Mouse (Mus musculus): Measurements from ENCODE around the gene Gm47955. TPM values are rescaled to one million over a fixed set of nuclear protein-coding genes. Genes with fewer than 3 reads are reported as not detected.
"Not testable (repeated sequence)": the region's sequence is repeated elsewhere in the genome, so short reads cannot be mapped to it uniquely, and the experiment has no call there.

Gene Gm47955
- polyA plus RNA-seq, 1 experiment from 2014 or later: not detected

DNA sequence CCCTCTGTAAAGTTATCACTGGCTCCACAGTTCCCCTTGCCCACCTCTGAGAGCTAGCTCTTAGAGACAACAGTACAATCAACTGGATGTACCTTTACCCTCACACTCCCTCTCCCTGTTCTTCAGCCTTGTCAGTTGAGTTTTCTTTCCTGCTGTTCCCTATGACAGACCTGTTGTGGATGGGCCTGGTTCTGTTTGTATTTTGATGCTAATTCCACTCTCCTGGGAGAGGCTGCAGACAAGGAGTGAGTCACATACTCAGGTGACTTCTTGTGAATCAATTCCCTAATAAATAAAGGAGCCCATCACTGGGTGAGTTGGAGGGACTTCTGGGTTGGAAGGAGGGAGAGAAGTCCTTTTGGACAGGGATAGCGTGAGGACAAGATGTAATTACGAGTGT is 11.5 kb upstream of the Gm47955 start:
- H3K4me3 ChIP-seq (ENCODE audit: low read length): no peak overlapping the region
- no peaks in the 10 kb centered on the region for H3K4me1 ChIP-seq (ENCODE audit: insufficient read depth, low read length)
- no peaks in the 10 kb centered on the region for H3K36me3 ChIP-seq (ENCODE audit: insufficient read depth, low read length)
- no peak for ATAC-seq (ENCODE audit: low FRiP score, low TSS enrichment)
- H3K4me2 ChIP-seq (replicated peaks; ENCODE audit: low read depth, low read length): no peak overlapping the region
- no peaks in the 10 kb centered on the region for H3K27me3 ChIP-seq (ENCODE audit: insufficient read depth, low read length)
- WGBS: 88% methylated on average over 2 of the region's 2 CpGs
- no peak overlapping the region for H3K9ac ChIP-seq (replicated peaks; ENCODE audit: low read length)
- H3K27ac ChIP-seq (ENCODE audit: low read length): no peak overlapping the region
- no peaks in the 10 kb centered on the region for H3K9me3 ChIP-seq (ENCODE audit: low read length)

DNA sequence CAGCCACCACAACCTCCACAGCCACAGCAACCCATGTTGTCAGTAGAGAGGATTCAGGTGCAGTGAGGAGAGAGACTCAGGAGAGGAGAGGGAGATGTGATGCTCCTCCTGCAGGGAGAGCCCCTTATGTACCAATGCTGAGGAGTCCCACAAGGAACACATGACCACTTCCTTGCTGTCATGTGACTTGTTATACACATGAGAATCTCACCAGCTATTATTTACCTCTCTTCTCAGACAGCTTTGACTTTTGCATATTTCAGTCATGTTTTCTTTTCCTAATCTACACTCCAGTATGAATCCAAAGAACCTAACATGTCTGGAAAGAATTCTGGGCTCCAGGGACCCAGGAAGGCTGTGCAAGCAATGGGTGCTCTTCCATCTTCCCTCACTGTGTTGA is 4.2 kb upstream of the Gm47955 start, which contains the start of gene Gm7544:
Gm7544 (minus strand) TSS at position 101 of the 400 bp plus-strand sequence.
- not testable (repeated sequence) for H3K4me3 ChIP-seq (ENCODE audit: low read length); H3K4me2 ChIP-seq (replicated peaks; ENCODE audit: low read depth, low read length); H3K27me3 ChIP-seq (ENCODE audit: insufficient read depth, low read length); ATAC-seq (ENCODE audit: low FRiP score, low TSS enrichment); H3K9ac ChIP-seq (replicated peaks; ENCODE audit: low read length); H3K27ac ChIP-seq (ENCODE audit: low read length); H3K4me1 ChIP-seq (ENCODE audit: insufficient read depth, low read length); H3K36me3 ChIP-seq (ENCODE audit: insufficient read depth, low read length); H3K9me3 ChIP-seq (ENCODE audit: low read length)

DNA sequence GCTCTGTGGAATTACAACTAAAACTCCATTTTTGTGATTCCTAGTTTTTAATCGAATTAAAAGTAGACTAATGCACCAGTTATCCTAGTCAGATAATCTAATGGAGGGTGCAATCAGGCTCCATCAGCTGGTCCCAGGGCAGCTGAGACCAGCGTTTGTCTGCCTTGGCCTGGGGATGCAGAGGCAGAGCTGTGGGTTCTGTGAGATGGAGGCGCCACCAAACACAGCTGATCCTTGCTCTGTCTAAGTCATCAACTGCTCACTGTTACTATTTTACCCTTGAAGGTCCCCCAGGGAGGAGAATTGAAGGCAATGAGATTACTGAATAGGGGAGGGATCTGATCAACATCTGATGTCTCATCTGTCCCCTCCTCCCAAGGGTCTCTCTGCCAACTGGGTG is 6.3 kb downstream of the Gm47955 start:
- H3K27ac ChIP-seq (ENCODE audit: low read length): no peak overlapping the region
- H3K36me3 ChIP-seq (ENCODE audit: insufficient read depth, low read length): no peaks in the 10 kb centered on the region
- WGBS: 70% methylated on average over 3 of the region's 3 CpGs
- H3K9ac ChIP-seq (replicated peaks; ENCODE audit: low read length): no peak overlapping the region
- H3K4me3 ChIP-seq (ENCODE audit: low read length): no peak overlapping the region
- no peak overlapping the region for H3K4me2 ChIP-seq (replicated peaks; ENCODE audit: low read depth, low read length)
- no peak for ATAC-seq (ENCODE audit: low FRiP score, low TSS enrichment)
- no peaks in the 10 kb centered on the region for H3K27me3 ChIP-seq (ENCODE audit: insufficient read depth, low read length)
- H3K4me1 ChIP-seq (ENCODE audit: insufficient read depth, low read length): no peaks in the 10 kb centered on the region
- no peaks in the 10 kb centered on the region for H3K9me3 ChIP-seq (ENCODE audit: low read length)

DNA sequence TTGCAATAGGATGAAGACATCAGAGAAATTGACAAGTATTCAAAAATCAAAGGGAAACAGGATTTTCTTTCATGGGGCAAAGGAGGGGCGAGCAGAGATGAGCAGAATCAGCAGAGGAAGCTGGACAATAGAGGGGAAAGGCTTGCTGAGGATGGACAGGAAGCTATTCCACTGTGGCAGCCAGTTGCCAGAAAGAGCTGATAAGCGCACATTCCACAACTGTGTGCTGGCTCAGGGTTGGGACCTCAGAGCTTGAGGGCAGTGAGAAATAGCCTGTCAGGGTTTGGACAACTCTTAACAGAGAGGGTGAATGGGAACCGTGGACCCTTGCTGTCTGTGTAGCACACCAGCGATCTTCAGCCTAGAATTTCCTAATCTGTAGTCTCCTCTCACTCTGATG is 12.0 kb downstream of the Gm47955 start:
- WGBS: 50% methylated on average over 4 of the region's 4 CpGs
- H3K4me3 ChIP-seq (ENCODE audit: low read length): no peak overlapping the region
- no peaks in the 10 kb centered on the region for H3K9me3 ChIP-seq (ENCODE audit: low read length)
- H3K36me3 ChIP-seq (ENCODE audit: insufficient read depth, low read length): no peaks in the 10 kb centered on the region
- H3K27me3 ChIP-seq (ENCODE audit: insufficient read depth, low read length): no peaks in the 10 kb centered on the region
- H3K4me2 ChIP-seq (replicated peaks; ENCODE audit: low read depth, low read length): no peak overlapping the region
- ATAC-seq (ENCODE audit: low FRiP score, low TSS enrichment): peak; percentile 61; the same call in 1 of the 2 replicates
- H3K4me1 ChIP-seq (ENCODE audit: insufficient read depth, low read length): no peaks in the 10 kb centered on the region
- H3K27ac ChIP-seq (ENCODE audit: low read length): no peak overlapping the region
- H3K9ac ChIP-seq (replicated peaks; ENCODE audit: low read length): no peak overlapping the region

DNA sequence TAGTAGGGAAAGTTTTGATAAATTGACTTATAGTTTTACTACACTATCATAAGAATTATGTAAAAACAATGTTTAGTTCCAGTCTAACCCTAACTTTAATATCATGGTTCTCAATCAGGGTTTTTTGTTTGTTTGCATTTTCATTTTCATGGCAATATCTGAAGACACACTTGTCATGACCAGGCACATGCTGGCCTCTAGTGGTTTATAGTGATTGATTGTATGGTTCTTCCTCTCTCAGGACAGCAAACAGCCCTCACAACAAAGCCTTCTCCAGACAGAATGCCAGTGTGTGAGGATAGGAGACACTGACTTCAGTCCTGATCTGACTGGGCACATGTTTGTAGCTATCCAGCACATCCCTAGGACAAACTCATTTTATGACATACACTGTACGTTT is 13.2 kb downstream of the Gm47955 start:
- no peak overlapping the region for H3K9ac ChIP-seq (replicated peaks; ENCODE audit: low read length)

DNA sequence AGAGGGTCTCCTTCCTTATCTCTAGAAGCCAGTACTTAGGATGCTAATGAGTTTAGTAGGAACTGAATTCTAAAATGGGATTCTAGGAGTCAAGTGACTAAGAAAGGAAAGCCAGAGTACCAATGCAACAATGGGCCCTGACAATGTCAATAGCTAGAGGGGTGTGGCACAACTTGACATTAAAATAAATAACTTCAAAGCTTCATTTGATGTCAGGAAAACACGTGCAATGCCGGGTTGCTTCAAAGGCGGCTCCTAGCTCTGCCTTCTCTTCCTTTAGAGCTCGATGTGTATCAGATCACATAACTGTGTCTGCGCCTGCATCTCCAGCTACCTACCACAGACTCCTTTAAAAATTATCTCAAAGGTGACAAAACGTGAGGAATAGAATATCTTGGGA is 13.8 kb downstream of the Gm47955 start:
- 62% methylated on average over 6 of the region's 6 CpGs for WGBS
- Histone ChIP-seq H3K36me3 (ENCODE audit: insufficient read depth, low read length) (no peaks in the 10 kb centered on the region), H3K4me1 (ENCODE audit: insufficient read depth, low read length) (no peaks in the 10 kb centered on the region), H3K9me3 (ENCODE audit: low read length) (no peaks in the 10 kb centered on the region), H3K4me3 (ENCODE audit: low read length) (no peak overlapping the region), H3K27ac (ENCODE audit: low read length) (no peak overlapping the region), H3K4me2 (replicated peaks; ENCODE audit: low read depth, low read length) (no peak overlapping the region), H3K9ac (replicated peaks; ENCODE audit: low read length) (no peak overlapping the region), H3K27me3 (ENCODE audit: insufficient read depth, low read length) (no peaks in the 10 kb centered on the region)
- ATAC-seq (ENCODE audit: low FRiP score, low TSS enrichment): no peak

More for the DNA sequence above, 13.2 kb downstream of the Gm47955 start:
- Histone ChIP-seq H3K27me3 (ENCODE audit: insufficient read depth, low read length) (no peaks in the 10 kb centered on the region), H3K27ac (ENCODE audit: low read length) (no peak overlapping the region), H3K4me1 (ENCODE audit: insufficient read depth, low read length) (no peaks in the 10 kb centered on the region), H3K9me3 (ENCODE audit: low read length) (no peaks in the 10 kb centered on the region), H3K4me2 (replicated peaks; ENCODE audit: low read depth, low read length) (no peak overlapping the region), H3K36me3 (ENCODE audit: insufficient read depth, low read length) (no peaks in the 10 kb centered on the region), H3K4me3 (ENCODE audit: low read length) (no peak overlapping the region)
- ATAC-seq (ENCODE audit: low FRiP score, low TSS enrichment): no peak
- 74% methylated on average over 1 of the region's 1 CpGs for WGBS

DNA sequence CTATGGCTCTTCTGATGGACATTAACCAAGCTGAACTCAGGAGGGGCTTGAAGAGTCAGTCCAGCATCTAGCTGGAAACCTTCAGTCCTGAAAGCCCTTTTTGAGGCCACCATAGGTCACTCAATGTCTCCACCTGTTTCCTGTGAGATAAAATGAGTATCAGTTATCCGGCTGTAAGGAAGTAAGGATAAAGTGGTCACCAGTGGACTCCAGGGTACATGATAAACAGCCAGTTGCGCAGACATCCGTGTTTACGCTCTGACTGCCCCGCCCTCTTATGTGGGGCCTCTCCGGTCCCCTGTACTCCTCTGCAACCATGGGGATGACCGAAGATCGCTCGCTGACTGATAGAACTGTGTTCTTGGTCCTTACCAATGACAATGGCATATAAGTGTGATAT is 14.3 kb downstream of the Gm47955 start:
- H3K4me3 ChIP-seq (ENCODE audit: low read length): no peak overlapping the region
- H3K9me3 ChIP-seq (ENCODE audit: low read length): no peaks in the 10 kb centered on the region
- no peaks in the 10 kb centered on the region for H3K4me1 ChIP-seq (ENCODE audit: insufficient read depth, low read length)
- H3K36me3 ChIP-seq (ENCODE audit: insufficient read depth, low read length): no peaks in the 10 kb centered on the region
- ATAC-seq (ENCODE audit: low FRiP score, low TSS enrichment): no peak
- no peak overlapping the region for H3K27ac ChIP-seq (ENCODE audit: low read length)
- H3K4me2 ChIP-seq (replicated peaks; ENCODE audit: low read depth, low read length): no peak overlapping the region
- 79% methylated on average over 9 of the region's 9 CpGs for WGBS
- H3K27me3 ChIP-seq (ENCODE audit: insufficient read depth, low read length): no peaks in the 10 kb centered on the region
- H3K9ac ChIP-seq (replicated peaks; ENCODE audit: low read length): no peak overlapping the region

DNA sequence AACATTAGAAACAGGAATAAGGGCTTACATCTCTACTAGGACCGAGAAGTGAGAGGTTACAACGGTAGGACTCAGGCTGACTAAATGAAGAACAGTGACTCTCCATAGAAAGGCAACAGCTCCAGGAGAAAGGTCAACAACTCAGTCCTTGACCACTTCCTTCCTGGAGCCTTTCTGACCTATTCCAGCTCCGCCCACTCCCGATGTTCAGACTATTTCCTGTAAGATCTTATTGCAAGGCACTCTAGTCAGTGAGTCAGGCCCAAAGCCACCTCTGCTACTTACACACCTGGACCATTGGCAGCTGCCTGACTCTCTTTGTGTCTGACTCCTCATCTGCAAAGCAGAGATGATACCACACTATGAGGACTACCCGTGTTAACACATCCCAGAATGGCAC is 15.7 kb downstream of the Gm47955 start:
- WGBS: 82% methylated on average over 5 of the region's 5 CpGs
- H3K4me3 ChIP-seq (ENCODE audit: low read length): no peak overlapping the region
- H3K27ac ChIP-seq (ENCODE audit: low read length): no peak overlapping the region
- H3K4me2 ChIP-seq (replicated peaks; ENCODE audit: low read depth, low read length): no peak overlapping the region
- no peaks in the 10 kb centered on the region for H3K27me3 ChIP-seq (ENCODE audit: insufficient read depth, low read length)
- ATAC-seq (ENCODE audit: low FRiP score, low TSS enrichment): no peak
- H3K4me1 ChIP-seq (ENCODE audit: insufficient read depth, low read length): no peaks in the 10 kb centered on the region
- H3K9me3 ChIP-seq (ENCODE audit: low read length): no peaks in the 10 kb centered on the region
- H3K36me3 ChIP-seq (ENCODE audit: insufficient read depth, low read length): no peaks in the 10 kb centered on the region
- no peak overlapping the region for H3K9ac ChIP-seq (replicated peaks; ENCODE audit: low read length)

DNA sequence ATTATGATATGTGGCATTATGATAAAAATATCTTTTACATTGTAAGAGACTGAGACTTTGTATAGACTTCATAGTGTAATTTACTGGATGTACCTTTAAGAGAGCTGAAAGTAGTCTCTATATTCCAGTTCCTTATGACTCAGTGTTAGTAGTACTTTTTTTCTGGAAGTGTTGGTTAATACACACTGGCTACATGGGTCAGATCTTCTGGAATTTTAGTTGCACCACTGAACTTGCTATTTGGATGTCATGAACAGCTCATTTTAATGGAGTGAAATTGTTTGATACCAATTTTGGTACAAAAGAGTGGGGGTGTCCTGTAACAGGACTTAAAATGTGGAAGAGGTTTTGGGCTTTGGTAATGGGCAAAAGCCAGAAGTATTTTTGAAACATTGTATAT is 17.8 kb downstream of the Gm47955 start:
- no peak overlapping the region for H3K4me2 ChIP-seq (replicated peaks; ENCODE audit: low read depth, low read length)
- no peaks in the 10 kb centered on the region for H3K4me1 ChIP-seq (ENCODE audit: insufficient read depth, low read length)
- no peak overlapping the region for H3K4me3 ChIP-seq (ENCODE audit: low read length)
- H3K36me3 ChIP-seq (ENCODE audit: insufficient read depth, low read length): no peaks in the 10 kb centered on the region
- no peaks in the 10 kb centered on the region for H3K9me3 ChIP-seq (ENCODE audit: low read length)
- no peak for ATAC-seq (ENCODE audit: low FRiP score, low TSS enrichment)
- no peak overlapping the region for H3K27ac ChIP-seq (ENCODE audit: low read length)
- H3K9ac ChIP-seq (replicated peaks; ENCODE audit: low read length): no peak overlapping the region
- no peaks in the 10 kb centered on the region for H3K27me3 ChIP-seq (ENCODE audit: insufficient read depth, low read length)

DNA sequence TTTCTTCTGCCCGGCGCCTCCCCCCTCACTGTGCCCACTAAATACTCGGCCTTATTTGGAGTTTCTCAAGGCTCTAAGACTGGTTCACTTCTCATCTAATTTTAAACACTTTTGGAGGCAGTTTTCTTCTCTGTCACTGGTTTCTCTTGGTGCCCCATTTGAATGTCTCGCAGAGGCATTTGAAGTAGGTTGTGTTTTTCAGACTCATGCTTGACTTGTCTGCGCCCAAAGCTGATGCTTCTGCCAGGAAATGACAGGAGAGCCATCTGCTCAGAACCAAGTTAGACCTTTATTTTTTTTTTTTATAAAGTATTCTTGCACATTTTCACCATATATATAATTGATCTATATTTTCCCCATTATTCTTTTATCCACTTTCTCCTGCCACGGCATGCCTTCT is 26.7 kb downstream of the Gm47955 start:
- Histone ChIP-seq H3K36me3 (ENCODE audit: insufficient read depth, low read length) (no peaks in the 10 kb centered on the region), H3K4me3 (ENCODE audit: low read length) (no peak overlapping the region), H3K27ac (ENCODE audit: low read length) (no peak overlapping the region), H3K9ac (replicated peaks; ENCODE audit: low read length) (no peak overlapping the region), H3K9me3 (ENCODE audit: low read length) (peaks cover 7% of the 10 kb centered on the region), H3K4me1 (ENCODE audit: insufficient read depth, low read length) (no peaks in the 10 kb centered on the region), H3K27me3 (ENCODE audit: insufficient read depth, low read length) (no peaks in the 10 kb centered on the region), H3K4me2 (replicated peaks; ENCODE audit: low read depth, low read length) (no peak overlapping the region)
- 88% methylated on average over 6 of the region's 6 CpGs for WGBS
- ATAC-seq (ENCODE audit: low FRiP score, low TSS enrichment): no peak

Measured in kidney, embryonic 16.5 days (tissue).